8 mouse cellular contexts compared by ENCODE assay signal in genomic region chr7:127009307-127010085, GRCm38 (mm10). TPM values are rescaled to one million over a fixed set of nuclear protein-coding genes. Genes with fewer than 3 reads are reported as not detected.
DNase-seq lines count a peak whose midpoint lies in the region; ATAC-seq and TF ChIP-seq lines count a peak whose summit lies in the region.

No protein-coding gene starts in this region.

- H3K27me3 ChIP-seq in heart, embryonic 11.5 days (ENCODE audit: control insufficient read depth, insufficient read depth, low read length) = no peaks in the 10 kb centered on the region
- no peaks in the 10 kb centered on the region for H3K27me3 ChIP-seq in spleen, adult 2 months (ENCODE audit: control insufficient read depth, insufficient read depth, low read length)
- H3K27me3 ChIP-seq in hindbrain, embryonic 16.5 days (replicated peaks; ENCODE audit: control insufficient read depth, insufficient read depth, low read length) = no peaks in the 10 kb centered on the region
- H3K27me3 ChIP-seq in stomach, postnatal 0 days (ENCODE audit: control insufficient read depth, insufficient read depth, low read length) = no peaks in the 10 kb centered on the region

- no peak for ATAC-seq in heart, embryonic 11.5 days (replicated peaks; ENCODE audit: insufficient number of reproducible peaks, low FRiP score, low TSS enrichment)
- no peak for ATAC-seq in hindbrain, embryonic 16.5 days
- ATAC-seq in stomach, postnatal 0 days (ENCODE audit: low FRiP score, low TSS enrichment) = peak; percentile 13; the same call in 1 of the 2 replicates

- no peak overlapping the region for H3K4me2 ChIP-seq in heart, embryonic 11.5 days
- H3K4me2 ChIP-seq in hindbrain, embryonic 16.5 days (ENCODE audit: low read length) = no peak overlapping the region
- no peak overlapping the region for H3K4me2 ChIP-seq in stomach, postnatal 0 days (replicated peaks; ENCODE audit: low read depth)

- WGBS in heart, embryonic 11.5 days (ENCODE audit: insufficient replicate concordance) = 84% methylated on average over 17 of the region's 17 CpGs
- WGBS in spleen, adult 2 months = 79% methylated on average over 17 of the region's 17 CpGs
- 81% methylated on average over 17 of the region's 17 CpGs for whole genome bisulfite sequencing in hindbrain, embryonic 16.5 days
- WGBS in stomach, postnatal 0 days = 74% methylated on average over 17 of the region's 17 CpGs

- no peak overlapping the region for H3K4me3 ChIP-seq in heart, embryonic 11.5 days (ENCODE audit: low read depth, low read length)
- no peak overlapping the region for H3K4me3 ChIP-seq in spleen, adult 2 months (ENCODE audit: extremely low read depth, insufficient read depth, insufficient read length)
- H3K4me3 ChIP-seq in hindbrain, embryonic 16.5 days (ENCODE audit: low read length) = no peak overlapping the region
- no peak overlapping the region for H3K4me3 ChIP-seq in stomach, postnatal 0 days (ENCODE audit: low read depth, low read length)

- no peak overlapping the region for H3K9ac ChIP-seq in heart, embryonic 11.5 days (ENCODE audit: low read depth, low read length)
- H3K9ac ChIP-seq in hindbrain, embryonic 16.5 days (ENCODE audit: low read depth, low read length) = no peak overlapping the region
- H3K9ac ChIP-seq in stomach, postnatal 0 days (ENCODE audit: low read length) = peak overlapping the region; percentile 19; the same call in 1 of the 2 replicates

- no peak for TF ChIP-seq POLR2A in spleen, adult 2 months (IDR thresholded peaks at IDR 0.05; ENCODE audit: low read depth, low read length)

- H3K9me3 ChIP-seq in heart, embryonic 11.5 days (replicated peaks; ENCODE audit: control insufficient read depth, low read length) = no peaks in the 10 kb centered on the region
- H3K9me3 ChIP-seq in hindbrain, embryonic 16.5 days (ENCODE audit: control insufficient read depth, low read length) = no peaks in the 10 kb centered on the region
- no peaks in the 10 kb centered on the region for H3K9me3 ChIP-seq in stomach, postnatal 0 days (ENCODE audit: control insufficient read depth, low read length)

- peak overlapping the region; percentile 50 for H3K27ac ChIP-seq in heart, embryonic 11.5 days (ENCODE audit: low read depth, low read length)
- peak overlapping the region; percentile 70; the same call in 1 of the 2 replicates for H3K27ac ChIP-seq in spleen, adult 2 months (ENCODE audit: insufficient read depth, low read length)
- H3K27ac ChIP-seq in hindbrain, embryonic 16.5 days (ENCODE audit: low read depth, low read length) = peak overlapping the region; percentile 54; the same call in 1 of the 2 replicates
- H3K27ac ChIP-seq in stomach, postnatal 0 days (replicated peaks) = peak overlapping the region; percentile 92

- TF ChIP-seq CTCF in spleen, adult 2 months (IDR thresholded peaks at IDR 0.05; ENCODE audit: extremely low read depth, insufficient read depth, insufficient read length, insufficient replicate concordance) = no peak
- no peak for TF ChIP-seq CTCF in stomach, postnatal 0 days (IDR thresholded peaks at IDR 0.05; ENCODE audit: low read depth)

- H3K36me3 ChIP-seq in heart, embryonic 11.5 days (ENCODE audit: control insufficient read depth, insufficient read depth, low read length) = peaks cover 3% of the 10 kb centered on the region; the same call in 1 of the 2 replicates
- no peaks in the 10 kb centered on the region for H3K36me3 ChIP-seq in spleen, adult 2 months (ENCODE audit: control insufficient read depth, insufficient read depth, low read length)
- H3K36me3 ChIP-seq in hindbrain, embryonic 16.5 days (ENCODE audit: control insufficient read depth, insufficient read depth, low read length) = no peaks in the 10 kb centered on the region
- H3K36me3 ChIP-seq in stomach, postnatal 0 days (ENCODE audit: control insufficient read depth, insufficient read depth, low read length) = no peaks in the 10 kb centered on the region

- DNase-seq in heart, postnatal 4 days = no peak
- DNase-seq in spleen, adult 2 months (ENCODE audit: low read depth in 1 of 2, low spot score in 2 of 2) = no peak
- no peak for DNase-seq in spleen, postnatal 36 days (ENCODE audit: low spot score in 2 of 2)
- DNase-seq in stomach, postnatal 0 days (ENCODE audit: low spot score) = no peak
- no peak for DNase-seq in gastrocnemius, postnatal 4 days (ENCODE audit: low spot score in 2 of 2)
- no peak for DNase-seq in left cerebral cortex, adult 11 months (ENCODE audit: low spot score)

- H3K4me1 ChIP-seq in heart, embryonic 11.5 days (ENCODE audit: control insufficient read depth, insufficient read depth, low read length) = peaks cover 14% of the 10 kb centered on the region
- peaks cover 18% of the 10 kb centered on the region; the same call in 1 of the 2 replicates for H3K4me1 ChIP-seq in spleen, adult 2 months (ENCODE audit: control insufficient read depth, insufficient read depth, insufficient read length)
- peaks cover 6% of the 10 kb centered on the region for H3K4me1 ChIP-seq in hindbrain, embryonic 16.5 days (ENCODE audit: control insufficient read depth, insufficient read depth, low read depth, low read length)
- H3K4me1 ChIP-seq in stomach, postnatal 0 days (replicated peaks; ENCODE audit: control insufficient read depth, insufficient read depth) = 0 out of 2 replicates have a peak, but pooled peaks cover 10% of the 10 kb centered on the region

- TF ChIP-seq EP300 in stomach, postnatal 0 days (optimal IDR thresholded peaks at IDR 0.05) = no peak

RNA-seq across cellular contexts. Expression of gene Mvp, which starts 4.9 kb away (rescaled TPM):
- 8.2 and 8.5 TPM in 2 replicates for polyA plus RNA-seq in heart, embryonic 11.5 days (2014; fragmentation: Nextera tagmentation; extraction: Ambion mirVana)
- total RNA-seq in heart, postnatal 4 days (2021) = 10 to 100 TPM; 27.2 to 28.4 TPM
- 63.3 and 80.9 TPM in 2 replicates for polyA plus RNA-seq in spleen, adult 2 months (2012; rRNA removed)
- 3.9 and 4.8 TPM in 2 replicates for polyA plus RNA-seq in hindbrain, embryonic 16.5 days (2015; fragmentation: Nextera tagmentation; extraction: Ambion mirVana)
- polyA plus RNA-seq in stomach, postnatal 0 days (2015; fragmentation: Nextera tagmentation; extraction: Ambion mirVana) = 49.5 and 50.0 TPM in 2 replicates
- total RNA-seq in gastrocnemius, postnatal 4 days (2021) = 10 to 100 TPM; 23.2 to 27.1 TPM

RNA-seq across cellular contexts. Expression of gene Pagr1b, which starts 6.8 kb away (rescaled TPM):
- polyA plus RNA-seq in heart, embryonic 11.5 days (2014; fragmentation: Nextera tagmentation; extraction: Ambion mirVana) = not detected in 2 replicates
- total RNA-seq in heart, postnatal 4 days (2021) = 1 to 10 TPM; 1.2 to 1.9 TPM
- polyA plus RNA-seq in spleen, adult 2 months (2012; rRNA removed) = 0.48 and 2.5 TPM in 2 replicates
- 0.31 TPM in 1 of 2 replicates, not detected in the other for polyA plus RNA-seq in hindbrain, embryonic 16.5 days (2015; fragmentation: Nextera tagmentation; extraction: Ambion mirVana)
- 0.42 TPM in 1 of 2 replicates, not detected in the other for polyA plus RNA-seq in stomach, postnatal 0 days (2015; fragmentation: Nextera tagmentation; extraction: Ambion mirVana)
- 1 to 10 TPM; 1.8 to 2.5 TPM for total RNA-seq in gastrocnemius, postnatal 4 days (2021)

RNA-seq across cellular contexts. Expression of gene Pagr1a, which starts 7.7 kb away (rescaled TPM):
- polyA plus RNA-seq in heart, embryonic 11.5 days (2014; fragmentation: Nextera tagmentation; extraction: Ambion mirVana) = 50.9 and 53.2 TPM in 2 replicates
- total RNA-seq in heart, postnatal 4 days (2021) = 10 to 100 TPM; 10.4 to 14.8 TPM
- polyA plus RNA-seq in spleen, adult 2 months (2012; rRNA removed) = 3.1 and 3.3 TPM in 2 replicates
- polyA plus RNA-seq in hindbrain, embryonic 16.5 days (2015; fragmentation: Nextera tagmentation; extraction: Ambion mirVana) = 26.9 and 55.8 TPM in 2 replicates
- polyA plus RNA-seq in stomach, postnatal 0 days (2015; fragmentation: Nextera tagmentation; extraction: Ambion mirVana) = 8.7 and 25.1 TPM in 2 replicates
- 10 to 100 TPM in 1 of 2 experiments, 1 to 10 TPM in 1; 9.1 to 14.7 TPM for total RNA-seq in gastrocnemius, postnatal 4 days (2021)

RNA-seq across cellular contexts. Expression of gene Gm42742, which starts 11.4 kb away (rescaled TPM):
- polyA plus RNA-seq in heart, embryonic 11.5 days (2014; fragmentation: Nextera tagmentation; extraction: Ambion mirVana) = 36.6 and 40.9 TPM in 2 replicates
- total RNA-seq in heart, postnatal 4 days (2021) = 10 to 100 TPM; 10.0 to 18.2 TPM
- 27.8 and 31.8 TPM in 2 replicates for polyA plus RNA-seq in spleen, adult 2 months (2012; rRNA removed)
- polyA plus RNA-seq in hindbrain, embryonic 16.5 days (2015; fragmentation: Nextera tagmentation; extraction: Ambion mirVana) = 47.5 and 81.5 TPM in 2 replicates
- 12.0 and 27.5 TPM in 2 replicates for polyA plus RNA-seq in stomach, postnatal 0 days (2015; fragmentation: Nextera tagmentation; extraction: Ambion mirVana)
- 10 to 100 TPM; 26.0 to 26.6 TPM for total RNA-seq in gastrocnemius, postnatal 4 days (2021)

RNA-seq across cellular contexts. Expression of gene Prrt2, which starts 11.5 kb away (rescaled TPM):
- 4.5 and 5.0 TPM in 2 replicates for polyA plus RNA-seq in heart, embryonic 11.5 days (2014; fragmentation: Nextera tagmentation; extraction: Ambion mirVana)
- total RNA-seq in heart, postnatal 4 days (2021) = 1 to 10 TPM; 1.6 to 2.0 TPM
- 5.8 and 6.5 TPM in 2 replicates for polyA plus RNA-seq in spleen, adult 2 months (2012; rRNA removed)
- polyA plus RNA-seq in hindbrain, embryonic 16.5 days (2015; fragmentation: Nextera tagmentation; extraction: Ambion mirVana) = 71.4 and 84.6 TPM in 2 replicates
- 1.7 and 2.9 TPM in 2 replicates for polyA plus RNA-seq in stomach, postnatal 0 days (2015; fragmentation: Nextera tagmentation; extraction: Ambion mirVana)
- 1 to 10 TPM; 6.5 to 9.4 TPM for total RNA-seq in gastrocnemius, postnatal 4 days (2021)
